Mouse (Mus musculus) lung, postnatal 14 days (tissue): ENCODE data around the gene Mmp20.

Experiments used
- DNase-seq: peaks from one replicate; pipeline ENCODE4 v3.0.0; 2021

Gene Mmp20

DNA sequence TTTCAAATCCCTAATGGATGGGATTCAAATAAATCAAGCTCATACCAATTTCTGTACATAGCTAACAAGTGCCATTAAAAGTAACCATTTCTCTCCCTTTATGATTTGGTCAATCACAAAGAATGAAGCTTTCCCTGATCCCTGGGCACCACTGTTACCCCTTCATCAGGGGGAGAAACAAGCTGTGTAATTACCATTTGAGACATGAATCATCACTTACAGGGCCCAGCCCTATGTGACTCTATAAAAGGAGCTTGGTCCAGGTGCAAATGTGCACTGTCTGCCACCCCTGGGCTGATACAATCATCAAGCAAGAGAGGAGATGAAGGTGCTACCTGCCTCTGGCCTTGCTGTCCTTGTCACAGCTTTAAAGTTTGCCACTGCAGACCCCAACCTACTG is at the start of gene Mmp20:
Gene Mmp20 (plus strand): TSS at position 301 of the 400 bp plus-strand sequence.
- no peak for DNase-seq

DNA sequence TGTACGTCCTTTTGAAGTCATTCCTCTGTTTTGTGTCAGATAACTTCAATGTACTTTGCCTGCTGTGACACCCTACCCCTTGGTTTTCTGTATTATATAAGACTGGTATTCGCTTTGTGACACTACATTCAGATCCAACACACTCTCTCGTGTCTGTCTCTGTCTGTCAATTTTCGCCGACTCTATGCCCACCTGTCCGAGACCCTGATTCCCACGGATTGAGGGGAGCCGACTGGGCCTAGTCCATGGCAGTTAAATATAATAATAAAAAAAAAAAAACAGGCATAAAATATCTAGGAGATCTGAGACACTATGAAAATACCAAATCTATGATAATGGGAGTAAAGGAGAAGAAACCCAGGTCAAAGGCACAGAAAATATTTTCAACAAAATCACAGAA is 38.0 kb upstream of the Mmp20 start:
- no peak for DNase-seq

DNA sequence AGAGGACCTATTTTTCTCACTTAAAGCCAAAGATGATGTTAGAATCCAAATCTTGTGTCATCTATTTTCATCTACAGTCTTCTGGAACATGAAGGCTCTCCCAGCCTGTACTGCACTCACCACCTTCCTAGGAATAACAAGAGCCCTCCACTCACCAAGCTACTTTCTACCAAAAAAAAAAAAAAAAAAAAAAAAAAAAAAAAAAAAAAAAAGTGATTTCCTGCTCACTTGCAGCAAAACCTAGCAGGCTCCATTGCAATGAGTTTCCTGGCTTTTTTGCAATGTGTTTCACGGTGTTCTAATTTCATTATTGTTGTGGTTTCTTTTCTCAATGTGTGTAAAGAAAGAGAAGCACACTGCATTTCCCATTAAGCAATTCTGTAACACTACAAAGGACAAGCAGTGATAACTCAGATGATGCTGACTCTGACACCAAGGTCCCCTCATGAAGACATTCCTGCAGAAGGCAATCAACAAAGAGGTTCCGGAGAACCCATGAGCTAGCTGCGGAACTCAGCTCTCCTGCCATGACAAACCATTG is 34.7 kb upstream of the Mmp20 start:
- DNase-seq = no peak

DNA sequence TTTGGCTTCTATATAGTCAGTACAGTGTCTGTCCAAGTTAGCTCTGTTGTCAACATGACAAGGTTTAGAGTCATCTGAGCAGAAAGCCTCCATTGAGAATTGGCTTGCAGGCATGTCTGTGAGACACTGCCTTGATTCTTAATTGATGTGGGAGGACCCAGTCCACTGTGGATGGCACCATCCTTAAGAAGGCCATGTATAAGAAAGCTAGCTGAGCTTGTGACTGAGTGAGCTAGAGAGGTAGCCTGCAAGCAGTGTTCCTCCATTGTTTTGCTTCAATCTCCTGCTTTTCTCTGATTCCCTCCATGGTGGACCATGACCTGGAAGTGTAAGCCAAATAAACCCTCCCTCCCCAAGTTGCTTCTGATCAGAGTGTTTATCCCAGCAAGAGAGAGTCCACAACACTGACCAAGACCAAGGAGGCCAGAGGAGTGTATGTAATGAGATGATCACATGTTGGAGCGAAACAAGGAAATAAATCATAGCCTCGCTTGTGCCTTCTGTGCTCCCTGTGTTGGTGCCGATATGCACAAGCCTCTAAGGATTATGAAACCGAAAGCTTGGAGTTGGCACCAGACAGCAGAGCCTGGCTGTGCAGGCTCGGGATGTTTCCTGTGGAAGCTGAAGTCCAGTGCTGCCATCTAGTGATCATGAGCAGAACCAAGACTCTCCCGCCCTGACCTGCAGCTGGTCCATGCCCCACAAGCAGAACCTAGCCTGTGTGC is 33.1 kb upstream of the Mmp20 start:
- peak; percentile 86 for DNase-seq

DNA sequence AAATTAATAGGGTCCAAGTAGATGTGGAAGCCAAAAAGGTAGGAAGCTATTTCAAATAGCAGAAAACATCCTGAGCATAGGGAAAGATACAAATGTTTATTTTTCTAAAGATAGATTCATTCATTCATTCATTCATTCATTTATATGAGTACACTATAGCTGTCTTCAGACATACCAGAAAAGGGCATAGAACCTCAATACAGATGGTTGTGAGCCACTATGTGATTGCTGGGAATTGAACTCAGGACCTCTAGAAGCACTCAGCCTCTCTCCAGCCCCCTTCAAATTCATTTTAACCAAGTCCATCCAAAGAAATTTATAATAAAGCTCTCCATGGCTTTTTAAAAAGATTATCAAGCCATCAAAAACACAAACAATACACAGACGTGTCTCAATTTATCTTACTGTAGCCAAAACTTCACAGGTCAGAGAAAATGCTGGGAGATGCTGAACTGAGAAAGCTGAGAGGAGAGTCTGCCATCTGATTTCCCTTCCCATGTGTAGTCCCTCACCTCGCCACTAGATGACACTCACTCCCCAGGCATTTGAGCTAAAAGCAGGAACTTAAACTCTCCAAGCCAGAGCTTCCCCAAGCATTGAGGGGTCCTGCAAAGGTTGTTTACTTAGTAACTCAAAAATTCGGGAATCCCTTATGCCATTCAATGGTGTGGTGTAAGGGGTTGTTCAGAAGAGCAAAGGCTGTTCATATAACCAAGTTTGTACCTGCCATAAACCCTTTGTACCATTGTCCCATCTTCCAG is 24.9 kb upstream of the Mmp20 start:
- peak; percentile 73 for DNase-seq

DNA sequence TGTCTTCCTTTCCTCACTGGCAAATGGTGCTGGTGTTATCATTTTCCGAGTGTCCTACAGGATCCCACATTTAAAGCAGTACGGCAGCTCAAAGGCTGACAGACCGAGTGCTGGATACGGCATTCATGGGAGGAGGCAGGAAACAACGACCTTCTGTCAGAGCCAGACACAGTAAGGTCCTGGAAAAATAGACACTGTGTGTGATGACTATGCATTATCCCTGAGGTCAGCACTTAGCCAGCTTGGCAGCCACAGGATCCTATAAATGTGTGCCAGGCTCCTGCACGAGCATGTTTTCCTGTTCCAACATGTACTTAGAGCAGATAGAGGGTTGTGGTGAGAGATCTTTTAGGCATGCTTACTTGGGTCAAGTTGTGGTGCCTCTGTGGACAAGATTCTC is 24.0 kb upstream of the Mmp20 start:
- no peak for DNase-seq

DNA sequence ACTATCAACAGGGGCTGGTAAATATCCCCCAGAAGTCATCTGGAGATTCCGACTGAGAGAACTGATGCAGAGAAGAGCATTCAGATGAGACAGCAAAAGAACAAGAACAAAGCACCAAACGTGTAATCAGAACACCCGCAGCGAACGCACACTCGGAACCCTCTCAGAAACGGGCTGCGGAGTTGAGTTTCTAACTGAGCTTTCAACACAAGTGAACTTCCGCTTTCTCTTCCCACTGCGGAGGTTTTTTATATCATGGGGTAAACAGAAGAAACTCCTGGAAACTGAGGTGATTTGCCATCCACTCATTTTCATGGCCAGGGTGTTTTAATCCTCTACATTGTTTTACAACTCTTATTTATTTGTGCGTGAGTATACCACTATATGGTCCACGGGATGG is 22.4 kb upstream of the Mmp20 start:
- no peak for DNase-seq

DNA sequence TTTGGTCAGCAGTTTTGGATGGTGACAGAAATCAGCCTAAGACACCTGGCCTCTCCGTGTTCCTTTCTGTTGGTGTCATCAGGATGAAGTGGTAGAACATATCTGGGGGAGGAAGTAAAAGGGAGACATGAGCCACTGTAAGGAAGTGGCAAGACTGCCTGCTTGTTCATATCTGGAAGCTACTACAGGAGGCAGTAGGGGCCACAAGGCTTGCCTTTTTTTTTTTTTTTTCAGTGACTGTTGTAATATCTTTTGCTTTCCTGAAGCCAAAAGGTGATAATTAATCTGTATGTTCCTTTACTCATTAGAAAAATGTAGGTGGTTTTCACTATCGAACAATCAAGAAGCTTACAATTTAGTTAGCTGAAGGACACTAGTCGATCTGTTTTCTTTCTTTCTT is 5.4 kb upstream of the Mmp20 start:
- no peak for DNase-seq

DNA sequence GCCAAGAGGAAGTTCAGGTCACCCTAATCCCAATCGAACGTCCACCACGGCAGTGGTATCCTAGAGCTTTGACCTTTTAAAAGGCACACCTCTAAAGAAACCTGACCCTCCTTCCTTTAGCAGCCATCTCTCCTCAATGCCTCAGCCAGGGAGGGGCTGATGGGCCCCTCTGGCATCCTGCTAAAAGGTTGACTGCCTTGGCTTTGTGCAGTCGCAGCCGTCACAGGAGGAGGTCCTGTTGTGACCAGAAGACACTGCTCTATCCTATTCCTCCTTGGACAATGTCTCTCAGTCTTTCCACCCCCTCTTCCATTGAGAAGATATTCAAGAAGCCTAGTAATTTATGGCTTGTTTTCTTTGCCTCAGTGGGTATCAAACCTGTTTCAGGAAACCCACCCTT is 5.9 kb downstream of the Mmp20 start:
- no peak for DNase-seq

DNA sequence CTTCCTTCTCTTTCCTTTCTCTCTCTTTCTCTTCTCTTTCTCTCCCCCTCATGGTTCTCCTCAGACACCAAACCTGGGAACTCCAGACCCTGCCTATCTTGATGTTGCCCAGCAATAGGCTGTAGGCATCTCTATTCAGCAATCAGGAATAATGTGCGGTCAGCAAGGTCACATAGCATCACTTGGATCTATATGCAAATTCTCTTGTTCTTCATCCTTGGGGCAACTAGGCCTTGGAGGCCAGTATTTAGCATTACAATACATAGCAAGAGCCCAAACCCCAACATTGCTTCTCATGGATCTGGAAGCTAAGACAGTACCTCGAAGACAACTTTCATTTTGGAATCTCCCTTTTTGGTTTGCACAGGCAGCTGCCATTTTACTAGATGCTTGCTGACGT is 19.9 kb downstream of the Mmp20 start:
- no peak for DNase-seq

DNA sequence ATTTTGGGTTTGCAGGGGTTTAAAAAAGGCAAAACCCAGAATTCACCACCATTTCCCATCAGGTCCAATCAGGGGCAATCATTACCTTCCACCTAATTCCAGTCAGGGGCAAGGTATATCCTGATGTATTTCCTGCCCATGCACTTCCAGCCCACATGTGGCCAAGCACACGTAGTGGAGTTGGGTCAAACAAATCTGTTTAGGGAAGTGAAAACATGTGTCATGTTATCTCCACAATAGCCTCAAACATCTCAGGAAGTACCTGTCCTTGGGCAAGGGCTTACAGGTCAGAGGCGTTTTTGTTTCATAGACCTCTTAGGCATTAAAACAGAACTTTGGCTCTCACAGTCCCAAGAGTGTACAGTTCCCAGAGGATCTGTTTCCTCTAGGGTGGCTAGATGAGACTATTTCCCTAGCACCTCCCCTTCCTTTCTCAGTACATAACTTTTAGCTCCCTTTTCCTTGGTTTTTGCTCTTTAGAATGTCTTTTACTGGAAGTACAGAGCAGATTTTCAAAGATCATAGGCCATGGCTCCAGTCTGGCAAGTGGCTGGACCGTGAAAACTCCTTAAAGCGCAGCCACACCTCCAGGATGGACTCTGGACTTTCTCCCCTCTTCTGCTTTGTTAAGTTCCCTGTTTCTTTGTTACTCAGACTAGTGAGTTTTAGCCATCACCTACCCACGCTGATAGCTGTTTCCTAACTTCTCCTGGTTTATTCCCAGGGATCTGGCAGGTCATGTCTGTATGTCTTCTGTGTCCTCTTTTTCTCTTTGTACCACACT is 22.6 kb downstream of the Mmp20 start:
- no peak for DNase-seq

DNA sequence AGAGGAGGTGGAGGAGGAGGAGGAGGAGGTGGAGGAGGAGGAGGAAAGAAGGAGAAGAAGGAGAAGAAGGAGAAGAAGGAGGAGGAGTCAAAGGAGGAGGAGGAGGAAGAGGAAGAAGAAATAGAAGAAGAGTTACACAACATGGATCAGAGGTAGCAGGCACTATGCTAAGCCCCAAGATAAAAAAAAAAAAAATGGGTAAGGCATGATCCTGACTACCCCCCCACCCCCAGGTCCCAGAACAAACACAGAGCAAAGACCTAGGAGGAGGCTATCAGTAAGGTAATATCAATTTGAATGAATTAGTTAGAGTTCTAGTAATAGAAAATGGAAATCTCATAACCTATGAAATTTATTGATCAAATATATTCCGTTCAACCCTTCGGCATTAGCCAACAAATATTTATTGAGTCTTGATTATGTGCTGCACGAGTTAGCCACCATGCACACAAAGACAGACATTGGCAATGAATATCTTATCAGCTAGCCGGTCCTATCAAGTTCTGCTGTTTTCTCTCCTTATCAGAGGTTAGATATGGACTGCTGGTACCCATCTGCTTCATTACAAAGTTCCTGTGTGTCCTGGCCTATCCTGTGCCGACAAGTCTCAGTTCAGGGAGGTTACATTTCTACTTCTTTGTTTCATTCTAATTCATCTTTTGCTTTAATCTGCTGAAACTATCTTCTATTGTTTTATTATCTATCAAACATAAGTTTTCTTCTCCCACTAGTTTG is 24.5 kb downstream of the Mmp20 start:
- no peak for DNase-seq

DNA sequence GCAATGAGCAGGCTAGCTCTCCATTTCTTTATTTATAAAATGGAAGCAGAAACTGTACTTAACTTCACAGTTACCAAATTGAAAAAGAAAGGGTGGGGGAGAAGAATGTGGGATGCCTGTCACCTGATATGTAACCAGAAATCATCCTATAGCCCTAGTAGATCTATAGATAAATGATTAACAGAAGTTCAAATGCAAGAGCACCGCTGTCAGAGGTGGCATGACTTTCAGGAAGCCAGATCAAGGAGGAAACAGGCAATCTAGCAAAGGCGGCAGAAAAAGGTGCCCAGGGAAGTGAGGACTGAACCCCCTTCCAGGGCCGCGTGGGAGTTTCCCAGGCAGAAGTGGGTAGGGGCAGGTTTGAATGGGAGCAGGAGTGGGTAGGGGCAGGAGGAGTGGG is 29.9 kb downstream of the Mmp20 start:
- DNase-seq = no peak

DNA sequence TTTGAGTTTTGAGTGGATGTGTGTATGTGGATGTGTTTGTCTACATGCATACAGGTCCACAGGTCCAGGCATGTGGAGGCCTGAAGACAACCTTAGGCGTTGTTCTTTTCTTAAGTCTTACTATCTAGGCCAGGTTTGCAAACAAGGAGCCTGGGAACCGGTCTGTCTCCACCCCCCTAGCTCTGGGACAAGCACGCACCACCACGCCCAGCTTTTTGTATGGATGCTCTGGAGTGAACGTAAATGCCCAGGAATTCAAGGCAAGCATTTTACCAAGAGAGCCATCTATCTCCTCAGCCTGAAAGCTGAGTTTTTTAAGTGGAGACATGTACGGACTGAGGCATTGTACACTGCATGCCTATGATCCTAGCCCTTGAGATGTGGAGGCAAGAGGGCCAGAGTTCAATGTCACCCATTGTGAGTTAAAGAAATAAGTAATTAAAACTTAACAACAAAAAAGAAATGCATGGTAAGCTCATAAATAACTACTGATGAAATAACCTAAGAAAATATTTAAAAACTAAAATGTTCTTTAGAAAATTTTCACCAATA is 31.5 kb downstream of the Mmp20 start:
- DNase-seq = no peak

DNA sequence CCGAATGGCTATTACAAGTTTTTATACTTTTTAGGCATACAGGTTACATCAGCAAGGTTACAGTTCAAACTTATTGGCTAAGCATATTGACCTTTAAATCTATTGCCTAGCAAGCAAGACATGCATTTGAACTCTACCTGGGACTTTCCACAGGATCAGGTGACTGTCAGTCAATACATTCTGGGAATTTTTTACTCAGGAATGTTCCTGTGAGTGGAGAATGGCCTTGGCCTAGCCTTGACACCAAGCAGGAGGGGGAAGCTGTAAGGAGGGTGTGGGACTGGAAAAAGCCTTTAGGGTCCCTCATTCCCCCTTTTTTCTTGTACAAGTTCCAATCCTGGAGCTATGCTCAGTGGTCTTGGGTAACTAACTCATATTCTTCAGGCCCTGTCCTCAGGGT is 33.3 kb downstream of the Mmp20 start:
- DNase-seq = no peak

DNA sequence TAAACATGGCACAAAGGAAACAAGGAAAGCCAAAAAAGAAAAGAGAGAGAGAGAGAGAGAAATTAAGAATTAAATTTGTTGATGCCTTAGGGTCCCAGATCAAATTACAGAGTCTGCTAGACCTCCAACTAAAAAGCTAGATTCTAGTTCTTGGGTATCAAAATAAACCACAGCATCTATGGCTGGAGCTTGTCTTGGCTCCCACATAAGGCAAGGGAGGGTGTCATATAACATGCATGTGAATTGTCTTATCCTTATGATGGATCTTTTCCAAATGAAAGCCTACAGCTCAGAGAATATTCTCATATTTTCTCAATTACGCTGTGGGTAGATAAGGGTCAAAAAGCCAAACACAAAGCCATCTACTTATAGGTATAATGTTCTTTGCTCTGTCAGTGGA is 41.6 kb downstream of the Mmp20 start:
- no peak for DNase-seq

DNA sequence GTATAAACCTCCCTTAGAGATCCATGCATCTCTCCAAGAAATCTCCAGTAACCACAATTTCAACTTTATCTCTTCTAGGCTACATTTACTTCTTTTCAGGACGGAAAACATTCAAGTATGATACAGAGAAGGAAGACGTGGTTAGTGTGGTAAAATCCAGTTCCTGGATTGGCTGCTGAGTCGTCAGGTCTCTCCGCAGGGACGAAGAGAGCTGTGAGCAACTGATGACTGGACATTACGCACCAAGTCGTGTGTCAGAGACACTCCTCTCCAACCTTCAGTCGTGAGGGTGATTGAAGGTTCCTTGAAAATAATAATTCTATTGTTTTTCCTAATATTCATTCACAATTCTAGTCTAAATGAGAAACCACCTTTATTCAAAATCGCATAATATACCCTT is 45.0 kb downstream of the Mmp20 start:
- DNase-seq = no peak

DNA sequence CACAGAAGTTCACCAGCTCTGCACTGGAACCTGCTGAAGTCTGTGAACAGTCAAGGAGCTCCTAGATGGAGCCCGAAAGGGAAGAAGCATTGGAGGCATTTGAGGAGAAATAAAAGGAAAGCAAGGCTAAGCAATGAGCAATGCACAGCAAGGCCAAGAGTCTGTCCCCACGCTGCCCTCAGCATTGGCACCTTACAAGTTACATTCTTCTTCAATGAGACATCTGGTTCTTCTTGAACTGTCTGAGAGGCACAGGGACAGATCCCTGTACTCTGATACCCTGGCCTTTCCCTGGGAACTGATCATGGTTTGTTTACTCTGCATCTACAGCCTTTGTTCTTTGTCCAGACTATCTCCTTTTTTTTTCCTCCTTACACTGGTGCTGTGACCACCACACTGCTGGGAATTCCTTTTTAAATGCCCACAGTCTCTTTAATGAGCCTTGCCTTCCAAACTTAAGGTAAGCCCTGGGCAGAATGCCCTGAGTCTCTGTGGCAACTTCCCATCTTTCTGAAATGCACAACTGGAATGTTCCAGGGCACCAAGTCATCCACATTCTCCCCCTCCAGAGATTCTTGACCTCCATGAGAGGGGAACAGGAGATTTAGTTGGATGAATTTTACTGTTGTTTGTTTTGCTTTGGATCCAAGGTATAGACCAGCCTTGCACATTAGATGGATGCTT is 50.3 kb downstream of the Mmp20 start:
- no peak for DNase-seq

DNA sequence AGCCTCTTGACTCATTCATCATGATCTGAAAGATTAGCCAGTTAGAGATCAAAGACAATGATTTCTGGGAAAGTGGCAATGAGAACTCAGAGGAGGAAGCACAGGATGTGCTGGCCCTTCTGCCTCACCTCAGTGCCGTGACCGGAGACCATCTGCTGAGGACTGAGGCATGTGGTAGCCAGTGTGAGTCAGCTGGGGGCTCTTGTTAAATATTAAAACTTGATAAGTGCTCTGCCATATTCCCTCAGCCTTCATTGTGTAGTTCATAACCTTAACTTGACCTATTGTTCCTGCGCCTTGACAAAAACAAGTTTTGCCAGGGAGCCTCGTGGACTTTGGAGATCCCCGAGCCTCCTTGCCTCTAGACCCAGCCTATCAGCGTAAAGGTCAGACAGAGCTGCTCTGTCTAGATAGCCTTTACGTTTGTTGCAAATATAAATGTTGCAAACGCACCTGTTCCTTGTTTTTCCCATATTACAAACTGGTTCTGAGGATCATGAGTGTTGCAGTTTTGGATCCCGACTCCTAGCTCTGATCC is 54.1 kb downstream of the Mmp20 start:
- DNase-seq = no peak

DNA sequence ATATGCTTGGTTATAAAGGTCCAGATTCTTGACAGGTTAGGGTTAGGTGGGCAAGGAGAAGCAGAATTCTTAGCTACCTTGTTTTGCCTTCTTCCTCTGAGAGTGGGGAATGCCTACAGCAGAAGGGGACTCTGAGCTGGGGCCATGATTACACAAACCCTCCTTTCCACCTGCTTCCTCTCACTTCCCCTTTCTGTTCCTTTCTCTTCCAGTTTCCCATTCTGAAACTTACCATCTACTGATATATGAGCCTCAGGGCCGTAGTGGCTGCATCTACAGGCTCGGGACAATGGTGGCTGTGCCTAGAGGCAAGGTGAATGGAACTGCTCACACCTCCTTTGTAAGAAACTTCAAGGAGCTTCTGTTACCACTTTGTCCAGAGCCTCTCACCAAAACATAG is 58.0 kb downstream of the Mmp20 start:
- DNase-seq = no peak

DNA sequence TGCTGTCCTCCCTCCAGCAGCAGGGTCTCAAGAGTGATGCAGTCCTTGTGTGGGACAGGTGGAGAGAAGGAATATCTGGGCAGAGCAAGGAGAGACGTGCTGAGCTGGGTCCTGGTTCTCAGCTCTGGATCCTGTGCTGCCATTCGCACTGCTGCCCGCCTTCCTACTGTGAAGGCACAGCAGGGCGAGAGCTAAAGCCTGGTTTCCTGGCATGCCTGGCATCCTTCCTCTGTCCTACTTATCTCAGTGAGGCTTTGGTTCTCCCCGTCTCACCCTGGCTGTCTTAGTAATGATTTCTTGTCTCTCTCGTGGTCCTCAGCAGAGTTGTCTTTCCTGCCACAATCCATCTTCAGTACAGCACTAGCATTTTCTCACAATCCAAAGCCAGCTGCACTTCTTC is 61.8 kb downstream of the Mmp20 start:
- no peak for DNase-seq

DNA sequence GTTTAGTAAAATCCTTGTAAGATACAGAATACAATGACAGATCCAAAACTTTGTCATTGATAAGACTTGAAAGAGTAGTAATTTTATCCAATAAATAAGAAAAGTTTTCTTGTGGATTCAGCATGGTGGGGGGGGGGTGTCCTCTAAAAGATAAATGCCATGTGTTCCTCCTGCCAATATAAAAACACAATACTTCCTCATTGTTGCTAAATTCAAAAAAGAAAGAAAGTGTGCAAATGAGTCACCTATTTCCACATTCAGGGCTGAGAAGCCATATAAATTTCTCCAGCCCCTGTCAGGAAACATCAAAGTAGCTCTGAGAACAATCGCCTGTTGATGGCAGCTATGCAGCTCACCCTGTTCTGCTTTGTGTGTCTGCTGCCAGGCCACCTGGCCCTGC is 63.8 kb downstream of the Mmp20 start, which contains the start of gene Mmp7:
Gene Mmp7 (plus strand): TSS at position 301 of the 400 bp plus-strand sequence.
- DNase-seq = no peak
